Mouse (Mus musculus): ENCODE results near the gene Rbms3.

Gene Rbms3

DNA sequence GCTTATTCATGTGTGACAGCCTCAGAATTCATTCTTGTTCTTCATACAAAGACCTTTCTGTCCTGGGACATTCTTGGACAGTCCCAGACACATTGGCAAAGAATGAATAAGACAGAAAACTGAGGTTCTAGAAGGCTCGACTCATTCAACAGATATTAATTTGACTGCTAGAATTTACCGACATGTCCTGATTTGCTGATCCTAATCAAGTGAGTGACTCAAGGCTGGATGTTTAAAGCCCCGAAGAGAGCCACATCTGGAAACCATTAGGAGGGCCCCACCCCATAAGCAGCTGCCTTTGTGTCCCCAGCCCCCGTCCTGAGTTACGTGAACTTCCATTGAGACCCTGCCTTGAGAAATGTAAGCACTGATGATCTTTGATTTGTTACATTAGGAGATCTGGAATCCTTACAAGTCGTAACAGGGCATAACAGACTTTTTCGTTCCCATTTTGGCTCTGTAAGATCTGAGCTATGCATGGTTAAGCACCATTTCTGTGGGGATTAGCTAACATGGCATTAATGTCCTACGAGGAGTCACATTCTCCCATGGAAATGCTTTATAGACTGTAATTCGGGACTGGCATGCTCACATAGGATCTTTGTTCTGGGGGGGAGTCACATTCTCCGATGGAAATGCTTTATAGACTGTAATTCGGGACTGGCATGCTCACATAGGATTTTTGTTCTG lies 726.3 kb downstream of the Rbms3 start:
- DNase-seq (ENCODE audit: low spot score in 2 of 2), result no peak

DNA sequence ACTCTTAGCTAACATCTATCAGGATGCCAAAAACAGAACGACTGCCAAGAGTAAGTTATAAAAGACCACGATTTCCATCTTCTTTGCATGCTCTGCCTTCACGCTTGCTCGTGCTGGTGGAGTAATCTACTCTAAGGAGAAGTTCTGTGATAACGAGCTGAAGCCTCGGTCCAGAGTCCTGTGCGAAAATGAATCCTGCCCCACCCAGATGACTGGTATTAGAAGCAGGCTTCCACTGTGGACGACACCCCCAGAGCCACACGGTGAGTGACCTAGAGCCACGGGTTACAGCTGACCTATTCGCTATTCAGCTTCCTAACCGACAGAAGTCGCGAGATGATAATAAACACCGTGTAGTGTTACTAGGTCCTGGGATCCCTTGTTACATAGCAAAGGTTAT lies 730.3 kb downstream of the Rbms3 start:
- no peak for DNase-seq (ENCODE audit: low spot score in 2 of 2)

DNA sequence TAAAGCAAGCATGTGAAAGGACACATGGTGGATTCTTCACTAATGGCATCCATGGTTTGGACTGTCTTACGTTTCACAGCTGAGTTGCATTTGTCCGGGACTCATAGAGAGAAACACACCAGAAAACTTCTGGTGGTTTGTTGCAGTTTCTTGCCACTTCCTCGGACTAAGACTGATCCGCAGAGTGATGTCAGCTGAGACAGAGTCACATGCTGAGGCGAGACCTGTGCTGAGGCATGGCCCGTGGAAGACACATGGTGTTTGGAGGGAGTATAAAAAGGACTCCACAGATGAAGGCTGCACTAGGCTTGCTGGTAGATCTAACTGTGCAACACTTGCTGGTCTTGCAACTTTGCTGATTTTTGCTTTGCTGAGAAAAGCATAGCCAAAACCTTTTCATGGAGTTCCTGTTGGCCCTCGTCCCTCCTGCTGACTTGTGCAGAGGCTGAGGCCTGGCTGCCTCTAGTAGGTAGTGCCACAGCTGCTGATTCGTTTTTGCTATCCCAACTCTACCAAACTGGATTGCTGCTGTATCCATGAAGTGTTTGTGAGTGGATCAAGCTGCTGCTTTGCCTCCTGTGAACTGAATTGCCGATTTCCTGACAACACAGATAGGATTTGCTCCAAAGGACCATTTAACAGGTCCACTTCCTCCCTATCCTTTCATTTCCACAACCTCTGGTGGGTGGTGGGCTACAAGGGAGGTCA lies 742.6 kb downstream of the Rbms3 start:
- DNase-seq (ENCODE audit: low spot score in 2 of 2), result no peak

DNA sequence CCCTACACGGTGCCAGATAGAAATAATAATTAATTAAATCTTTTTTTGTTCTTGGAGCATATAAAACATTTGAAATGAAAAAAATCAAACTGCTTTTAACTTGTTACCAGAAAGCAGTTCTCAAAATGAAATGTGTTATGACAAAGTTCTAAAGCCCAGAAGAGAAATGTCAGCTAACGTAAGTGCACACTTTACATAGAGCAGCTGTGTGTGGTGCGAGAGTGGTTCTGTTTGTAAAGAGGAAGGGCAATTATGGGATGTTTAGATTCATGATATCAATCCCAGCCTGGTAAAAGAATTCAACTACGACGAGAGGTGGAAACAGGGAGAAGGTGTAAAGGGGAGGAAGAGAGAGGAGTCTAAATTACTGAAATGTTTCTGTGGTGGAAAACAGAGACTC lies 744.1 kb downstream of the Rbms3 start:
- no peak for DNase-seq (ENCODE audit: low spot score in 2 of 2)

- DNase-seq (ENCODE audit: low spot score in 2 of 2), result no peak
Observed at GRCm38 (mm10) chr9:116880503-116880902, 749.2 kb downstream of the Rbms3 start.

DNA sequence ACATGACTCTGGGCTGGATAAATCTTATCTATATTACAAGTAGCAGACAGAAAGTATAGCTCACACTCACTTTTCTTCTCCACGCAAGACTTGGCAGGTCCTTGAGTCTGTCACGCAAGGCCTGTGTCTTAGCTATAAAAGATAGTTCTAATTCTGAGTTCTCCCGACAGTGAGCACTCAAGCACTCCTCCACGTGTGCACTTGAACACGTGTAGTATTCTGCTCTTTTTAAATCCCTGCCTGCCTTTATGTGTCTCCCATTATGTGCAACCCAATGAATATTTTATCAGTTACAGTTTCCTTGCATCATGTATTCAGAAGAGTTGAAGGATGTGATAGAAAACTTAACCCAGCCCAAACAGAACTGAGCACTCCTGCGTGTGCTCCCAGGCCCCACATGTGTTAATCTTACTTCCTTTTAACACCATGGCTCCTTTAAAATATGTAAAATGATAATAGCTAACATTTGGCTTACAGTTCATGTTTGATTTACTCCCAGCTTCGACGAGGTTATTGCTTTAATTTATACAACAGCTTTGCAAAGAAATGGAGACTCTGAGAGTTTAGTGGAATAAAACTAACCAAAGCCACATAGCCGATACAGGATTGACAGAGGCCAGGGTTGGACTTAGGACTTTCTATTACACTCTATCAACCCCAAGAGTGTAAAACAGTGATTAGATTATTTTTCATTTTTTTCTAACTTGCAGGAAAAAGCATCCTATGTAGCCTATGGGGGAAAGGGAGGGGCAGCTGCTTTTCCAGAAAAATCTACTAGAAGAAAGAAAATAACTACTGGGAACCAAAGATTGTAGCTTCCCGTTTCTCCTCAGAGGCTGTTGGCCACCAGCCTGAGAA lies 749.9 kb downstream of the Rbms3 start:
- no peak for DNase-seq (ENCODE audit: low spot score in 2 of 2)

DNA sequence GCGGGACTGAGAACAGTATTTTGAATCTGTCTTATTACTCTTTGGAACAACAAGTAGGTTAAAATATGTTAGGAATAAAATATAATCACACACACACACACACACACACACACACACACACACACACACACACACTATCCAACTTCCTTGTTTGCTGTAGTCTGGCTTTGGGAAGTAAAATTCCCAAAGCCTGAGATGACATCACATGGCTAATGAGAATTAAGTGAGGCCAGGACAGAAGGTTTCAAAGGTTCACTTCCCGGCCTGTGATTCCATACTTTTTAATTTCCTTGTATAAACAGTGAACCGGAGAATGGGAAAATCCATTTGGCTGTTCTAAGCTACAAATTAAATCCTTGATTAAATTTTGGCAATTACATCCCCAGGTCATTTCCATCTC lies 752.9 kb downstream of the Rbms3 start:
- no peak for DNase-seq (ENCODE audit: low spot score in 2 of 2)

DNA sequence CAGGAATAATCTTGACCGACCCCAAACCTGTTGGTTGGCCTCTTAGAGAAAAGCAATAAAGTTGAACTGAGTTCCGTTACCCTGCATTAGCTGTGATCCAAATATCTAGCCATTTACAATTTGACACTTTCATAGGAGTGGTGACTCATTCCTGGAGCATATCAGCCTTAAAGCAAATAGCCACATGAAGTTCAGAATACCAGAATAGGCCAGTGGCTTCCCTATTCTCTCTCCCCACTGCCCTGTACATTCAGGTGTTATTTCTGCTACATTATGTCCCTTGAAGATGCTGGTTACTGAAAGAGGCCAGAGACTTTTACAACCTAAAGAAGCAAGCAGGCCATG lies 755.8 kb downstream of the Rbms3 start:
- no peak for DNase-seq (ENCODE audit: low spot score in 2 of 2)

- DNase-seq (ENCODE audit: low spot score in 2 of 2), result no peak
Observed at GRCm38 (mm10) chr9:116873033-116873975, 756.4 kb downstream of the Rbms3 start.

DNA sequence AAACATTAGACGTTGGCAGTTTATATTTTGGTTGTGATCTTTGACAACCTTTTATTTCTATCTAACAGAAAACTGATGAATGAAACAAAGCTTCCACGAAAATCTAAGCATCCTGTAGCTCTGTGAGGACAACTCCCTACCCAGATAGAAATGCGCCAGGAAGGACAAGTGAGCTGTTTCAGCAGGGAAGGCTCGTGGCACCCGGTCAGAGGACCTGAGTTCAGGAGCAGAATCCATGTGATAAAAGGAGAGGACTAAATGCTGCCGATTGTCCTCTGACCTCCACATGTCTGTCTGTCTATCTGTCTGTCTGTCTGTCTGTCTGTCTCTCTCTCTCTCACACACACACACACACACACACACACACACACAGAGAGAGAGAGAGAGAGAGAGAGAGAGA lies 757.4 kb downstream of the Rbms3 start:
- no peak for DNase-seq (ENCODE audit: low spot score in 2 of 2)

DNA sequence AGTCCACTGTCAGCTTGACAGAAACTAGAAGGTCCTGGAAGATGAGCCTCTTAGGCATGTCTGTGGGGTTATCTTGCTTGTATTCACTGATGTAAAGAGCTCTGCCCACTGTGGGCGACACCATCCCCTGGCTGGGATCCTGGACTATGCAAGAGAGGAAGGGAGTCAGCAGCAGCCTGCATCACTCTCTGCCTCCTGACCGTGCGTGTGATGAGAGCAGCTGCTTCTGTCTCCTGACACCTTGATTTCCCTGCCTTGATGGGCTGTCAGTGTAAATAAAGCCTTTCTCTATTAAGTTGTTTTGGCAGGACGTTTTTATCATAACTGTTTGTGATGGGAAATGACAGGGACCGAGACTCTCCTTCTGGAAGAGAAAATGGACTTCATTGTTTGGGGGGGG lies 758.1 kb downstream of the Rbms3 start:
- DNase-seq (ENCODE audit: low spot score in 2 of 2), result no peak

DNA sequence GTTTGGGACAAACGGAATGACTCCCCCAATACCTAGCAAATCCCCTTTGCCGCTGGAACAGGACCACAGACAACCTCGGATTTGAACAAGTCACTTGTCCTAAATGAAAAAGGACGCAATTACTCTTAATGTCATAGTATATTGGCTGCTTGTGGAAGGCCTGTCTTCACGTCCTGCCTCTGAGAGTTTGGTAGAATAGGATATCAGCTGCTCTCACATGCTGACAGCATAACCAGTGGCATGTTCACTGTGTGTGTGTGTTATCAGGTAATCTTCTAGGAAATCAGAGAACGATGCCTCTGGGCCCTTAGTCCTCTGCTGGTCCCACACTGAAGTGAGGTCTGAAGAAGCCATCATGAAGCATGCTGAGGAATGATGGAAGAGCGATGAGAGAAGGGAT lies 763.7 kb downstream of the Rbms3 start:
- DNase-seq (ENCODE audit: low spot score in 2 of 2), result no peak

GRCm38 (mm10) chr9:116863626-116864025 lies 766.1 kb downstream of the Rbms3 start:
- no peak for DNase-seq (ENCODE audit: low spot score in 2 of 2)

- no peak for DNase-seq (ENCODE audit: low spot score in 2 of 2)
Observed at GRCm38 (mm10) chr9:116862341-116862740, 767.4 kb downstream of the Rbms3 start.

GRCm38 (mm10) chr9:116857861-116858595 lies 771.7 kb downstream of the Rbms3 start:
- DNase-seq (ENCODE audit: low spot score in 2 of 2), result no peak

- DNase-seq (ENCODE audit: low spot score in 2 of 2), result no peak
Observed at GRCm38 (mm10) chr9:116857151-116857550, 772.6 kb downstream of the Rbms3 start.

DNA sequence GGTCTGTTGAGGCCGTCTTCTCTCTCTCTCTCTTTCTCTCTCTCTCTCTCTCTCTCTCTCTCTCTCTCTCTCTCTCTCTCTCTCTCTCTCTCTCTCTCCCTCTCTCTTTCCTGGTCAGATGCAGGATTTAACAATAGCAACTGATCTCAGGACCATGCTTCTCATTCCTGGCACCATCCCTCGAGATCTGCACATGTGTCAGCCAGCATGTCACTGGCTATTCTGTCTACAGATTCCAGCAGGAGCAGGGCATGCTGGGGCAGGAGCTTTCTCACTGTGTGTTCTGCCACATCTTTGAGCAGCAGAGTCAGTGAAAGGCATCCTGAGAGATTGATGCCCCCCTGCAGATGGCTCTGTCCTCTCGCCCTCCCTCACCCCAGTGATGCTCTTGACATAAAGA lies 774.0 kb downstream of the Rbms3 start:
- no peak for DNase-seq (ENCODE audit: low spot score in 2 of 2)

- DNase-seq (ENCODE audit: low spot score in 2 of 2), result no peak
Observed at GRCm38 (mm10) chr9:116848905-116849304, 780.8 kb downstream of the Rbms3 start.

DNA sequence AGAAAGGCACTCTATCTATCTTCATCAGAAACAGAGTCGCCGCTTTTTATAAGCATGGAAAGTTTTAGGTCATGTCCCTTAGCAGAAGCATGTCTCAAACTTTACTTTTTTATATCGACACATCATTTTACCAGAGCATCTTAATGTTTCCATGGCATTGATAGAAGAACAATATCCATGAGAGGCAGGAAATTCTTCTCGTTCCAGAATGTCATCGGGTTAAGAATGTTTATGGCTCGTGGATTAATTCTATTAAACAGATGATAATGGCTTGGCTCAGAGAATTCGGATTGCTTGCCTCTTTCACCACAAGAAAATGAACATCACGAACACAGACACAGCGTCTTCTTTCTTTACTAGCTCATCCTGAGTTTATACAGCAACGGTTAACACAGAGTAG lies 781.5 kb downstream of the Rbms3 start:
- DNase-seq (ENCODE audit: low spot score in 2 of 2), result no peak

DNA sequence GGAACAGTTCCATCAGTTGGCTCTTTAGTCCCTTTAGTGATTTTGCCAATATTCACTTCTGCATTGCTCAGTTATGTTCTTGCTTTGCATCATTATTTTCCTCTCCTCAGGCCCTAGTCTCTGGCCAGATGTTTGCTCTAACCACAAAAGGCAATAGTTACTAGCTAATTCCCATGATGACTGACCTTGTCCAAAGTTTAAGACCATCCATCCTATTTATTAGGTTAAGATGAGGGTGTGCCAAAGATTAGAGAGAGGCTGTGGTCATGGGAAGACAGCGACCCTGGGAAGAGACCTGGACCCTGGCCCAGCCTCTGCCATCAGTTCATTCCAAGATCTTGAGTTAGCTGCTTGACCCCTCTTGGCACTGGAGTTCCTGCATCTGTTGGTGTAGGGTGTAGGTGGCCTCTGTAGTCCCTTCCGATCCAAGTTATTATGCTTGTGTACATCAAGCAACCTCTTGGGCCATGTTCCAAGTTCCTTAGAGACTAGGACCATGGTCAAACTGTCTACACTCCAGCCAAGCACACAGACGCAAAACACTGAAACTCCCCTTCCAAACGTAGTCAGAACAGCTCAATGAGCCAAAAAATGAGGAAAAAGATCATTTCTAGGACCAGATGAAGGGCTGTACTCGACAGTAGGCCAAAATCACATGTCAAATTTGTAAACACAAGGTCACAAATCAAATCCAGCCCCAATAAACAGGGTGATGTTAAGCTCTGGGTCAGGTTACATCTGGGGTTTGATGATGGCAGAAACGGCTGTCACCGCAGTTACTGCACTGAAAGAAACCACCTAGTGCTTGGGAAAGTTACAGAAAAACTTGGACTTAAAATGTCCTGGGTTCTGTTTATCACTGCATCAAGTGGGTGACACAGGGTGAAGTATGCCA lies 782.2 kb downstream of the Rbms3 start:
- DNase-seq (ENCODE audit: low spot score in 2 of 2), result no peak
